ENCODE assay signal across 23 mouse cellular contexts in the genomic region with DNA sequence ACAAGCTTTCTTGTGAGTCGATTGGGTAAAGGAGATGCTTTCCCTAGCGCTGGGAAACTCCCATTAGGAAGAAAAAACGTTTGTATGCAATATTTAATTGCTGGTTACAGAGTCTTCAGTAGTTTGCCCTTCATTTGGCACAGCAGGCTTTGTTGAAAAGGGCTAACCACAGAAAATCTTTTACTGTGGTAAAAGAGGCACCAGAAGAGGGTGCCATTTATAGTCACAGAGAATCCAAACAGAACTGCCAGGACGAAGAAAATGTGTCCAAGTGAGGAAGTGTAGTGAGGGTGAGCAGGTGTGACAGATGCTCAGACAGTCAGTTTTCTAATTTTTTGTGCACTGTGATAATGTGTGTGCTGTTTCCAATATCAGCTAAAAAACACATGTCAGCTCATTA.
DNase-seq lines count a peak whose midpoint lies in the region; ATAC-seq and TF ChIP-seq lines count a peak whose summit lies in the region.
"Had no signal": no experiment of that assay in that cellular context is flagged by ENCODE, and none has a peak within 500 bp of the region (broad histone marks: within the 10 kb centered on the region; RNA-seq: fewer than 3 reads in every experiment).

No protein-coding gene starts in this region.

- H3K4me3 ChIP-seq in embryonic facial prominence, embryonic 14.5 days (ENCODE audit: low read depth, low read length), result no peak overlapping the region
- H3K4me3 ChIP-seq in embryonic facial prominence, embryonic 10.5 days, result no peak overlapping the region
- no peak overlapping the region for H3K4me3 ChIP-seq in forebrain, postnatal 0 days (ENCODE audit: low read depth, low read length)
- H3K4me3 ChIP-seq in forebrain, embryonic 11.5 days (ENCODE audit: low read depth, low read length), result no peak overlapping the region
- H3K4me3 ChIP-seq in midbrain, embryonic 14.5 days (replicated peaks; ENCODE audit: low read depth, low read length), result no peak overlapping the region
- H3K4me3 ChIP-seq in midbrain, embryonic 16.5 days (ENCODE audit: low read depth, low read length), result no peak overlapping the region
- H3K4me3 ChIP-seq: embryonic facial prominence, embryonic 12.5 days; gastrocnemius, adult 2 months had no signal

- no peak overlapping the region for H3K4me2 ChIP-seq in embryonic facial prominence, embryonic 14.5 days (ENCODE audit: low read depth, low read length)
- H3K4me2 ChIP-seq in forebrain, postnatal 0 days (ENCODE audit: low read depth), result no peak overlapping the region
- no peak overlapping the region for H3K4me2 ChIP-seq in forebrain, embryonic 11.5 days (ENCODE audit: low read depth, low read length, severe bottlenecking)
- H3K4me2 ChIP-seq in midbrain, embryonic 14.5 days (ENCODE audit: low read length), result no peak overlapping the region
- no peak overlapping the region for H3K4me2 ChIP-seq in midbrain, embryonic 16.5 days (ENCODE audit: low read length)
- H3K4me2 ChIP-seq: embryonic facial prominence, embryonic 12.5 days; hindbrain, embryonic 14.5 days had no signal

- no peak overlapping the region for H3K9ac ChIP-seq in embryonic facial prominence, embryonic 14.5 days (ENCODE audit: low read depth, low read length)
- H3K9ac ChIP-seq in forebrain, postnatal 0 days, result no peak overlapping the region
- H3K9ac ChIP-seq in forebrain, embryonic 11.5 days (ENCODE audit: low read length), result no peak overlapping the region
- no peak overlapping the region for H3K9ac ChIP-seq in midbrain, embryonic 14.5 days (replicated peaks; ENCODE audit: low read length)
- H3K9ac ChIP-seq in midbrain, embryonic 16.5 days (ENCODE audit: low read depth, low read length), result no peak overlapping the region
- H3K9ac ChIP-seq: embryonic facial prominence, embryonic 12.5 days; hindbrain, embryonic 14.5 days had no signal

- peak; percentile 50; the same call in 1 of the 2 replicates for TF ChIP-seq CTCF in forebrain, postnatal 0 days (IDR thresholded peaks at IDR 0.05; ENCODE audit: low read depth)

- 52% methylated on average over 4 of the region's 4 CpGs for WGBS in embryonic facial prominence, embryonic 14.5 days
- 65% methylated on average over 4 of the region's 4 CpGs for WGBS in embryonic facial prominence, embryonic 10.5 days
- WGBS in forebrain, postnatal 0 days, result 11% methylated on average over 4 of the region's 4 CpGs
- 54% methylated on average over 4 of the region's 4 CpGs for WGBS in forebrain, embryonic 11.5 days
- WGBS in midbrain, embryonic 14.5 days, result 62% methylated on average over 4 of the region's 4 CpGs
- 53% methylated on average over 4 of the region's 4 CpGs for WGBS in midbrain, embryonic 16.5 days

- no peaks in the 10 kb centered on the region for H3K9me3 ChIP-seq in embryonic facial prominence, embryonic 14.5 days (ENCODE audit: control insufficient read depth, low read length)
- H3K9me3 ChIP-seq in embryonic facial prominence, embryonic 10.5 days, result no peaks in the 10 kb centered on the region
- no peaks in the 10 kb centered on the region for H3K9me3 ChIP-seq in forebrain, postnatal 0 days (ENCODE audit: low read length)
- H3K9me3 ChIP-seq in forebrain, embryonic 11.5 days (ENCODE audit: control insufficient read depth, low read length), result no peaks in the 10 kb centered on the region
- H3K9me3 ChIP-seq in midbrain, embryonic 14.5 days (ENCODE audit: control insufficient read depth, low read length), result no peaks in the 10 kb centered on the region
- no peaks in the 10 kb centered on the region for H3K9me3 ChIP-seq in midbrain, embryonic 16.5 days (replicated peaks; ENCODE audit: control insufficient read depth, low read length, poor library complexity, severe bottlenecking)
- H3K9me3 ChIP-seq: embryonic facial prominence, embryonic 12.5 days had no signal

- no peaks in the 10 kb centered on the region for H3K27me3 ChIP-seq in embryonic facial prominence, embryonic 14.5 days (replicated peaks; ENCODE audit: control insufficient read depth, insufficient read depth, low read length)
- no peaks in the 10 kb centered on the region for H3K27me3 ChIP-seq in embryonic facial prominence, embryonic 10.5 days (replicated peaks; ENCODE audit: low read depth, poor library complexity, severe bottlenecking)
- no peaks in the 10 kb centered on the region for H3K27me3 ChIP-seq in forebrain, postnatal 0 days (ENCODE audit: insufficient read depth, low read length)
- H3K27me3 ChIP-seq in forebrain, embryonic 11.5 days (ENCODE audit: control insufficient read depth, insufficient read depth, low read length), result no peaks in the 10 kb centered on the region
- H3K27me3 ChIP-seq in midbrain, embryonic 14.5 days (ENCODE audit: control insufficient read depth, insufficient read depth, low read length), result no peaks in the 10 kb centered on the region
- H3K27me3 ChIP-seq in midbrain, embryonic 16.5 days (ENCODE audit: control insufficient read depth, insufficient read depth, low read depth, low read length), result no peaks in the 10 kb centered on the region
- H3K27me3 ChIP-seq: embryonic facial prominence, embryonic 12.5 days had no signal

- DNase-seq in embryonic facial prominence, embryonic 14.5 days (ENCODE audit: low spot score), result peak; percentile 6
- no peak for DNase-seq in embryonic facial prominence, embryonic 10.5 days (ENCODE audit: low spot score)
- peak; percentile 33 for DNase-seq in forebrain, postnatal 0 days
- DNase-seq in forebrain, embryonic 11.5 days (ENCODE audit: low spot score), result no peak
- DNase-seq in midbrain, embryonic 14.5 days, result peak; percentile 21
- peak; percentile 44 for DNase-seq in brain, adult 2 months (ENCODE audit: low read depth, low spot score)
- DNase-seq in gastrocnemius, postnatal 4 days (ENCODE audit: low spot score in 2 of 2), result no peak
- DNase-seq: adrenal gland, postnatal 14 days; B cell, adult 2 months; cerebellum, adult 2 months; embryo, embryonic 11 days; gastrocnemius, adult 2 months; gastrocnemius, postnatal 25 days; heart, adult 11 months; heart, postnatal 14 days; kidney, adult 2 months had no signal

- H3K4me1 ChIP-seq in embryonic facial prominence, embryonic 14.5 days (ENCODE audit: control insufficient read depth, insufficient read depth, low read length), result no peaks in the 10 kb centered on the region
- H3K4me1 ChIP-seq in embryonic facial prominence, embryonic 10.5 days, result peaks cover 8% of the 10 kb centered on the region; the same call in 1 of the 2 replicates
- peaks cover 11% of the 10 kb centered on the region for H3K4me1 ChIP-seq in forebrain, postnatal 0 days (ENCODE audit: insufficient read depth)
- no peaks in the 10 kb centered on the region for H3K4me1 ChIP-seq in forebrain, embryonic 11.5 days (replicated peaks; ENCODE audit: control insufficient read depth, insufficient read depth, low read length)
- peaks cover 8% of the 10 kb centered on the region for H3K4me1 ChIP-seq in midbrain, embryonic 14.5 days (ENCODE audit: control insufficient read depth, insufficient read depth, low read length)
- peaks cover 8% of the 10 kb centered on the region; the same call in 1 of the 2 replicates for H3K4me1 ChIP-seq in midbrain, embryonic 16.5 days (ENCODE audit: control insufficient read depth, insufficient read depth, low read length)
- H3K4me1 ChIP-seq: embryonic facial prominence, embryonic 12.5 days had no signal

- H3K27ac ChIP-seq in embryonic facial prominence, embryonic 14.5 days (replicated peaks; ENCODE audit: low read depth, low read length), result no peak overlapping the region
- no peak overlapping the region for H3K27ac ChIP-seq in embryonic facial prominence, embryonic 10.5 days (replicated peaks)
- H3K27ac ChIP-seq in forebrain, postnatal 0 days (ENCODE audit: low read depth, low read length), result no peak overlapping the region
- H3K27ac ChIP-seq in forebrain, embryonic 11.5 days (ENCODE audit: low read depth, low read length), result no peak overlapping the region
- H3K27ac ChIP-seq in midbrain, embryonic 14.5 days (replicated peaks; ENCODE audit: low read depth, low read length), result no peak overlapping the region
- H3K27ac ChIP-seq in midbrain, embryonic 16.5 days (ENCODE audit: low read length), result no peak overlapping the region
- H3K27ac ChIP-seq: embryonic facial prominence, embryonic 12.5 days; gastrocnemius, adult 2 months; hindbrain, embryonic 14.5 days had no signal

- no peak for ATAC-seq in embryonic facial prominence, embryonic 14.5 days (ENCODE audit: low read depth)
- peak; percentile 24; the same call in 1 of the 2 replicates for ATAC-seq in forebrain, postnatal 0 days
- ATAC-seq in forebrain, embryonic 11.5 days (replicated peaks; ENCODE audit: low FRiP score), result no peak
- no peak for ATAC-seq in midbrain, embryonic 14.5 days (ENCODE audit: low FRiP score, low TSS enrichment)
- no peak for ATAC-seq in midbrain, embryonic 16.5 days
- ATAC-seq: activated CD4-positive, CD25-positive, alpha-beta regulatory T cell, adult 4 months; CD4-positive, CD25-positive, alpha-beta regulatory T cell, adult 4 months; intestine, embryonic 16.5 days had no signal

- no peaks in the 10 kb centered on the region for H3K36me3 ChIP-seq in embryonic facial prominence, embryonic 14.5 days (ENCODE audit: control insufficient read depth, insufficient read depth, low read length)
- H3K36me3 ChIP-seq in embryonic facial prominence, embryonic 10.5 days (replicated peaks), result no peaks in the 10 kb centered on the region
- H3K36me3 ChIP-seq in forebrain, postnatal 0 days (ENCODE audit: insufficient read depth), result no peaks in the 10 kb centered on the region
- H3K36me3 ChIP-seq in forebrain, embryonic 11.5 days (ENCODE audit: control insufficient read depth, insufficient read depth, low read length), result no peaks in the 10 kb centered on the region
- H3K36me3 ChIP-seq in midbrain, embryonic 14.5 days (ENCODE audit: control insufficient read depth, insufficient read depth, low read length), result no peaks in the 10 kb centered on the region
- H3K36me3 ChIP-seq in midbrain, embryonic 16.5 days (ENCODE audit: control insufficient read depth, insufficient read depth, low read length), result no peaks in the 10 kb centered on the region
- H3K36me3 ChIP-seq: embryonic facial prominence, embryonic 12.5 days; G1E had no signal

Comparison
In these comparisons a context has a peak if more than half of its experiments do, and no peak if none do; other contexts are left out.
1. DNase-seq: peak in embryonic facial prominence, embryonic 14.5 days (single experiment), forebrain, postnatal 0 days (single experiment), midbrain, embryonic 14.5 days (single experiment) and brain, adult 2 months (single experiment); none in embryonic facial prominence, embryonic 10.5 days (single experiment), forebrain, embryonic 11.5 days (single experiment) and gastrocnemius, postnatal 4 days (0 of 2).